Mouse (Mus musculus) intestine, postnatal 0 days (tissue): ENCODE data around the gene Vamp1. TPM values are rescaled to one million over a fixed set of nuclear protein-coding genes. Genes with fewer than 3 reads are reported as not detected.
A peak's percentile ranks its signal among the peaks of the same experiment; 100 is the strongest.

Source experiments
- ATAC-seq: fragments of 200-750 bp; cut with Nextera tagmentation; 2 replicates; pipeline ENCODE4 v1.8.0; 2017; ENCODE audit warnings: mild to moderate bottlenecking, moderate TSS enrichment, moderate library complexity
- H3K27ac ChIP-seq: fragments of 300-500 bp; sonication (generic); 2 replicates; pipeline ENCODE4 v1.5.1; 2014; ENCODE audit warnings: mild to moderate bottlenecking, low read depth, low read length, moderate library complexity
- H3K27me3 ChIP-seq: fragments of 300-500 bp; sonication (generic); replicated peaks from 2 replicates; pipeline ENCODE4 v1.6.1; 2014; ENCODE audit warnings: low read length, mixed read lengths; ENCODE audit not compliant: control insufficient read depth, insufficient read depth
- H3K36me3 ChIP-seq: fragments of 300-500 bp; sonication (generic); 2 replicates; pipeline ENCODE4 v1.6.1; 2014; ENCODE audit warnings: mild to moderate bottlenecking, moderate library complexity; ENCODE audit not compliant: control insufficient read depth, insufficient read depth
- H3K4me1 ChIP-seq: fragments of 300-500 bp; sonication (generic); replicated peaks from 2 replicates; pipeline ENCODE4 v1.6.1; 2014; ENCODE audit warnings: antibody characterized with exemption, low read length, mixed read lengths; ENCODE audit not compliant: control insufficient read depth, insufficient read depth
- H3K4me2 ChIP-seq: fragments of 300-500 bp; sonication (generic); replicated peaks from 2 replicates; pipeline ENCODE4 v1.6.1; 2014; ENCODE audit warnings: low read depth, mild to moderate bottlenecking, moderate library complexity
- H3K4me3 ChIP-seq: fragments of 300-500 bp; sonication (generic); 2 replicates; pipeline ENCODE4 v1.5.1; 2014; ENCODE audit warnings: low read depth, low read length
- H3K9ac ChIP-seq: fragments of 300-500 bp; sonication (generic); 2 replicates; pipeline ENCODE4 v1.6.1; 2014; ENCODE audit warnings: mild to moderate bottlenecking, low read depth, low read length
- H3K9me3 ChIP-seq: fragments of 300-500 bp; sonication (generic); 2 replicates; pipeline ENCODE4 v1.6.1; 2016; ENCODE audit warnings: mixed run types; ENCODE audit not compliant: control insufficient read depth
- CTCF ChIP-seq: sonication (generic); IDR thresholded peaks from 2 replicates; pipeline ENCODE4 v1.5.1; 2016; ENCODE audit warnings: low read depth, mild to moderate bottlenecking, control low read depth, antibody characterized with exemption, moderate library complexity
- WGBS: fragments of 180-500 bp; shearing (Covaris S2); extraction: QIAGEN DNeasy Blood & Tissue Kit; methylation state at CpG from one replicate; pipeline ENCODE4 v1.1.7; 2014; 5-methylcytosine and 5-hydroxymethylcytosine counted together
- polyA plus RNA-seq: library from polyadenylated mRNA; unstranded; fragments of >200 nt; fragmentation: Nextera tagmentation; extraction: Ambion mirVana; gene quantifications from 2 replicates; pipeline ENCODE4 v1.2.1, GENCODE M21; 2015

Vamp1 gene
- polyA plus RNA-seq, 1 experiment from 2014 or later, result 2.7 TPM

DNA sequence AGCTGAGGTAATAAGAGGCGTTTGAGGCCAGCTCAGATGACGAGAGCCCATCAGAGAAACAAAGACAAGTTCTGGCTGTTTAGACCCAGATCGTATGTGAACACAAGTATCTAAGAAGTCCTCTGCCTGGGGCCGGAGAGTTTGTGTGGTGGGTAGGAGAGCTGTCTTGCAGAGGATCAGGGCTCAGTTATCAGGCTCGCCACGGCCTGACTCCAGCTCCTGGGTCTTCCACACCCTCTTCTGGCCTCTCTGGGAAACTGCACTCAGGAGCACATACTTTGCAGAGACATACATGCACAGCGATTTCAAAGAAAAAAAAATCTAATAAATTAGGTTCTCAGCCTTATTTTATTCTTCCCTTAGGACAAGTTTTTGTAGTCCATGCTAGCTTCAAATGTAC lies 69.4 kb downstream of the Vamp1 start:
- H3K9ac ChIP-seq, result no peak overlapping the region
- ATAC-seq, result no peak

GRCm38 (mm10) chr6:125285890-125286289 lies 70.5 kb downstream of the Vamp1 start, which contains the start of gene Tuba3a:
Gene Tuba3a, minus strand, starts transcription at chr6:125286042.
- no peak for ATAC-seq
- Histone ChIP-seq H3K9ac (no peak within 1 kb of the TSS), H3K4me1 (no peaks in the 10 kb centered on the region; the same call in 1 of the 2 replicates), H3K4me2 (no peak within 1 kb of the TSS), H3K4me3 (no peak within 1 kb of the TSS), H3K27me3 (no peaks in the 10 kb centered on the region), H3K36me3 (no peaks in the 10 kb centered on the region), H3K27ac (no peak within 1 kb of the TSS), H3K9me3 (no peaks in the 10 kb centered on the region)
- TF ChIP-seq CTCF, result no peak
- WGBS, result 97% methylated on average over 22 of the region's 22 CpGs

More for the DNA sequence above, 69.4 kb downstream of the Vamp1 start:
- 82% methylated on average over 7 of the region's 7 CpGs for WGBS
- Histone ChIP-seq H3K36me3 (no peaks in the 10 kb centered on the region), H3K27me3 (no peaks in the 10 kb centered on the region), H3K4me2 (no peak overlapping the region), H3K4me1 (no peaks in the 10 kb centered on the region; the same call in 1 of the 2 replicates), H3K27ac (no peak overlapping the region), H3K9me3 (no peaks in the 10 kb centered on the region), H3K4me3 (no peak overlapping the region)
- peak; percentile 34; the same call in 1 of the 2 replicates for TF ChIP-seq CTCF

DNA sequence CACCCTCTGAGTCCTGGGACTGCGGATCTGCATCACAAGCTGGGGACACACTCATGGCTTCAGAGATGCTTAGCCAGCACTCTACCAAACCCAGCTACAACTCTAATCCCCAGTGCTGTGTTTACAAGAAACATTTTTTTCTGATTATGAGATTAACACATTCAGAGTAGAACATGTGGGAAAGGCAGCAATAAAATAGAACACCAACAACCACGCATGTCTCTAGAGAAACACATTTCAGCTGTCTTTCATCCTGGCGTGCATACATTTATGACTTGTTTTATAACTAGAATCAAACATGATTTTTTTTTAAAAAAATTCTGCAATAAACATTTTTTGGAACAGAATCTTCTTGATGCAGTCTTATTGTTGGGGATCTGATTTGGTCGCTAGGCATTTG lies 71.6 kb downstream of the Vamp1 start:
- WGBS, result 76% methylated on average over 4 of the region's 4 CpGs
- no peak for TF ChIP-seq CTCF
- Histone ChIP-seq H3K4me2 (no peak overlapping the region), H3K9ac (no peak overlapping the region), H3K27me3 (no peaks in the 10 kb centered on the region), H3K4me1 (no peaks in the 10 kb centered on the region; the same call in 1 of the 2 replicates), H3K36me3 (no peaks in the 10 kb centered on the region), H3K9me3 (no peaks in the 10 kb centered on the region), H3K4me3 (no peak overlapping the region), H3K27ac (no peak overlapping the region)
- no peak for ATAC-seq

DNA sequence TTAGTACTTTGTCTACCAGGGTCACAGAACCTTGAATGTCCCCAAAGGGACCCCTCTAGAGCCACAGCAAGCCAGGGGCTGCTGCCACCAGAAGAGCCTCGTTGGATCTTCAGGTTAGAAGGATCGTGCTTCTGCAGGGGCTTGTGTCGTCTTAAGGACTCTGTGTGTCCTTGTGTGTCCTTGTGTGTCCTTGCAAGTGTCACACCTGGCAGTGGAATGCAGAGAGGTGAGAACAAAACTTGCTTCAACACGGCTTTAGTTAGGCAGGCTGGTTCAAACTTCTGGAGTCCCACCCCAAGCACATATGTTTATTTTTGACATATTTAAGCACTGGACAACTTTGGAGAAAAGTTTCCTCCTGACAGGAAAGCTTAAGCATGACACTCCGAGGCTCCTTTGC lies 73.4 kb downstream of the Vamp1 start:
- H3K4me3 ChIP-seq, result no peak overlapping the region
- no peak for TF ChIP-seq CTCF
- no peaks in the 10 kb centered on the region for H3K27me3 ChIP-seq
- no peak overlapping the region for H3K9ac ChIP-seq
- no peak for ATAC-seq
- H3K27ac ChIP-seq, result no peak overlapping the region
- WGBS, result 57% methylated on average over 5 of the region's 5 CpGs
- H3K4me2 ChIP-seq, result no peak overlapping the region
- H3K9me3 ChIP-seq, result no peaks in the 10 kb centered on the region
- no peaks in the 10 kb centered on the region; the same call in 1 of the 2 replicates for H3K4me1 ChIP-seq
- H3K36me3 ChIP-seq, result no peaks in the 10 kb centered on the region

DNA sequence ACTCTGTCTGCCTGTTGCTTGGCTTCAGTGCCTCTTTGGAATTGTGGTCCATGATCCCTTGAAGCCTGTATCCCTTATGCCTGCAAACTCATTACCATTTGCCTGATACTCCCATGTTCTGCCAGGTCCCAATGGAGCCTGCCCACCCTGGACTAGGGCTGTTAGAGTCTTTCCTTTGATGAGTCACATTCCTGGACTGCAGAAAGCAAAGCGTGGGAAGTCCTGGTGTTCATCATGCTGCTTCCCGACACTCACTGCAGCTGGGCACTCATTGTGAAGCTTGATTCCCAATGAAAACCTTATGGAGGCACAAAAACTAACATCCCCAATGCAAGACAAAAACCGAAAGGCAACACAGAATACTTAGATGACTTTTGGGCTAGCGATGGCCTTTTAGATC lies 76.0 kb downstream of the Vamp1 start:
- TF ChIP-seq CTCF, result no peak
- H3K27ac ChIP-seq, result no peak overlapping the region; the same call in 1 of the 2 replicates
- 73% methylated on average over 4 of the region's 4 CpGs for WGBS

GRCm38 (mm10) chr6:125292256-125292655 lies 76.9 kb downstream of the Vamp1 start:
- 54% methylated on average over 7 of the region's 7 CpGs for WGBS
- ATAC-seq, result peak; percentile 87
- Histone ChIP-seq H3K4me1 (peaks cover 3% of the 10 kb centered on the region; the same call in 1 of the 2 replicates), H3K4me2 (0 out of 2 replicates have a peak overlapping the region, but pooled peaks have one; percentile 6), H3K27me3 (no peaks in the 10 kb centered on the region), H3K9me3 (no peaks in the 10 kb centered on the region), H3K9ac (no peak overlapping the region), H3K4me3 (no peak overlapping the region), H3K36me3 (no peaks in the 10 kb centered on the region), H3K27ac (peak overlapping the region; percentile 36; the same call in 1 of the 2 replicates)
- no peak for TF ChIP-seq CTCF

More for the DNA sequence above, 76.0 kb downstream of the Vamp1 start:
- no peak for ATAC-seq
- Histone ChIP-seq H3K4me2 (no peak overlapping the region), H3K27me3 (no peaks in the 10 kb centered on the region), H3K9ac (no peak overlapping the region), H3K9me3 (no peaks in the 10 kb centered on the region), H3K36me3 (no peaks in the 10 kb centered on the region), H3K4me1 (no peaks in the 10 kb centered on the region; the same call in 1 of the 2 replicates), H3K4me3 (no peak overlapping the region)
